Mouse (Mus musculus) E14TG2a.4 (cell line): Measurements from ENCODE around the gene Orm3.
A peak's percentile ranks its signal among the peaks of the same experiment; 100 is the strongest.

ENCODE experiments used
- H3K27me3 ChIP-seq: 2 replicates; pipeline ENCODE4 v1.6.1; 2014; ENCODE audit warnings: low read length, control low read depth; ENCODE audit not compliant: insufficient read depth
- H3K36me3 ChIP-seq: 2 replicates; pipeline ENCODE4 v1.6.1; 2014; ENCODE audit warnings: low read length, control low read depth; ENCODE audit not compliant: insufficient read depth
- H3K4me1 ChIP-seq: replicated peaks from 2 replicates; pipeline ENCODE4 v1.6.1; 2014; ENCODE audit warnings: low read depth, low read length, control low read depth
- H3K4me3 ChIP-seq: replicated peaks from 2 replicates; pipeline ENCODE4 v1.5.1; 2014; ENCODE audit warnings: mild to moderate bottlenecking, low read length
- H3K9me3 ChIP-seq: 2 replicates; pipeline ENCODE4 v1.6.1; 2014; ENCODE audit warnings: low read length, control low read depth
- CTCF ChIP-seq: conservative IDR thresholded peaks from 2 replicates; pipeline ENCODE4 v1.5.1; 2014; ENCODE audit warnings: low read length
- NANOG ChIP-seq: IDR thresholded peaks from 2 replicates; pipeline ENCODE4 v1.6.1; 2014; ENCODE audit warnings: borderline replicate concordance, low read length, mixed read lengths
- POU5F1 ChIP-seq: IDR thresholded peaks from 2 replicates; pipeline ENCODE4 v1.6.1; 2014; ENCODE audit warnings: low read length, borderline replicate concordance

The Orm3 gene

DNA sequence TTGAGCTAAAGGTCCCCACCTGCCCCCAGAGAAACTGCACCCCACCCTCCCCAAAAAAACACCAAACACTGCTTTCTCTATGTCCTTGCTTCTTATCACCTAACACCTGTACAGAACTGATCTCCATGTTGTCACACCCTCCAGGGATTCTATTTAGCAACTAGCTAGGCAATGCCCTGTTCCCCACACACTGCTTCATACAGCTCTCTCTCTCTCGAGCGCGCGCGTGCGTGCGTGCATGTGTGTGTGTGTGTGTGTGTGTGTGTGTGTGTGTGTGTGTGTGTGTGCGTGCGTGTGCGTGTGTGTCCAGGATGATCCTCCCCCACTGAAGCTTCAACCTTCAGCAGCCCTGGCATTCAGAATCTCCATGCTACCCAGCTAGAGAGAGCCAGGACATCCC, 46.1 kb downstream of the Orm3 start:
- TF ChIP-seq POU5F1, result no peak
- TF ChIP-seq NANOG, result no peak
- no peak for TF ChIP-seq CTCF
- peaks cover 37% of the 10 kb centered on the region for H3K4me1 ChIP-seq
- H3K36me3 ChIP-seq, result peaks cover 30% of the 10 kb centered on the region
- no peak overlapping the region for H3K4me3 ChIP-seq
- peaks cover 27% of the 10 kb centered on the region for H3K9me3 ChIP-seq
- H3K27me3 ChIP-seq, result no peaks in the 10 kb centered on the region

- TF ChIP-seq POU5F1, result no peak
- TF ChIP-seq NANOG, result no peak
- TF ChIP-seq CTCF, result no peak
- Histone ChIP-seq H3K4me3 (0 out of 2 replicates have a peak overlapping the region, but pooled peaks have one; percentile 54), H3K4me1 (peaks cover 37% of the 10 kb centered on the region), H3K9me3 (peaks cover 22% of the 10 kb centered on the region), H3K27me3 (no peaks in the 10 kb centered on the region), H3K36me3 (peaks cover 25% of the 10 kb centered on the region)
Measured at GRCm38 (mm10) chr4:63402558-63402957, 46.6 kb downstream of the Orm3 start.

DNA sequence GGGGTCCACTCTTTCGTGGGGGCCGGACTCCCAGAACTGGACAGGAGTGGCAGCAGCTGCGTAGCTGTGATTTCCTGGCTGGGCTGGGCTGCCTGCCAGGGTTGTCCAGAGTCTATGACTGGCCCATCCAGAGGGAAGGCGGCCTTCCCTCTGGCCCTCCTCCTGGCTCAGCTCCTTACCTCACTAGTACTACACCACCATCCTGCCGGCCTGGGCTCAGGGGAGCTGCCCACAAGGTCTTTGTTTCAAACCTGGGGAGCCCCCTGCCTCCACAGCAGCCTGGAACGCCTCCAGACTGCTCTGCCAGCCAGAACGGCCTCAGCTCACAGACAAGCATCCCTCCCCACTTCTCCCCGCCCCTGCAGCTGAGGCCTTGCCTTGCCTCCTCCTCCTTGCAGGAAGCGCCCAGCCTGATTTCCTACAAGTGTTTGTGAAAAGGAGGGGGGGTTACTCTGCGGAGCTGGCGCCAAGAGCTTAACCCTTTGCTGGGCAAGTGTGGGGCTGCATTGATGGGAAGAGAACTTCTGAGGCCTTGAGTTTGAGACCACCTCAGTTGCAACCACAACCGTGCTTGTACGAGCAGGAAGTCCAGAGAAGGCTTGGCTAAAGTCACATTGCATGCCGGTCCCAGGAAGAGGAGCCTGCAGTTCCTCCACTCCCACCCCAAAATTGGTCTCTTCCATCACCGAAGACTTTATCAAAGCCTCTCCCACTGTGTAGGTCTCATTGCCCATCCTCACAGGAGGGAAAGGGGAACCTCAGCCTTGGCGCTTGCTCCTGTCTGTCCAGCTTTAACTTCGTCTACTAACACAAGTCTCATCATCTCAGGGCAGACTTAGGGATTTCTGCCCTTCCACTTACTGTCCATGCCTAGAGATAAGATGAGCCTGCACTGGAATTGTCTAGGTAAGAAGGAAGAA, 47.3 kb downstream of the Orm3 start, which contains the start of gene Akna:
Gene Akna (minus strand): TSS at position 315 of the 920 bp plus-strand sequence.
- Histone ChIP-seq H3K4me1 (peaks cover 37% of the 10 kb centered on the region), H3K4me3 (peak within 1 kb of the TSS; percentile 54), H3K9me3 (peaks cover 14% of the 10 kb centered on the region), H3K27me3 (no peaks in the 10 kb centered on the region), H3K36me3 (peaks cover 18% of the 10 kb centered on the region)
- TF ChIP-seq CTCF (no peak), POU5F1 (no peak), NANOG (no peak)

GRCm38 (mm10) chr4:63404205-63404604, 48.2 kb downstream of the Orm3 start:
- Histone ChIP-seq H3K4me3 (no peak overlapping the region), H3K9me3 (peaks cover 5% of the 10 kb centered on the region), H3K27me3 (peaks cover 2% of the 10 kb centered on the region), H3K36me3 (peaks cover 13% of the 10 kb centered on the region; the same call in 1 of the 2 replicates), H3K4me1 (peaks cover 43% of the 10 kb centered on the region)
- TF ChIP-seq CTCF (no peak), POU5F1 (no peak), NANOG (no peak)

DNA sequence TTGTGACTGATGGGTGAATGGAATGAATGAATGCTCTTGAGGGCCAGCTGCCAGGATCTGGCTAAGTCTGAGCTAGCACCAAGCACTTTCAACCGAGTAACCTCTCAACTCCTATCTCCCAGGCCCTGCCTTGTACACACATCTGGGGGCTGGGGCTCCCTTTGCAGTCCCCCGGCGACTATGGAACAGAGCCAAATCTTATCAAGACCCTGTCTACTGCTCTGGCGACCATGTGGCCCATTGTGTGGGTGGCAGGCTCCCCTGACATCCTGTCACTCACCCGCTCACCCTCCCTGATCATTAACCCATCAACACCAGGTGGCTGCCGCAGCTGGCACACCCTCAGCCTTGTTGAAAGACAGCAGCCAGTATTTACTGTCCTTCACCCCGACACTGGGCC, 49.1 kb downstream of the Orm3 start:
- Histone ChIP-seq H3K4me1 (peaks cover 49% of the 10 kb centered on the region), H3K36me3 (peaks cover 8% of the 10 kb centered on the region; the same call in 1 of the 2 replicates), H3K9me3 (no peaks in the 10 kb centered on the region), H3K4me3 (no peak overlapping the region), H3K27me3 (peaks cover 3% of the 10 kb centered on the region)
- TF ChIP-seq CTCF, result no peak
- TF ChIP-seq POU5F1, result no peak
- no peak for TF ChIP-seq NANOG

- Histone ChIP-seq H3K27me3 (peaks cover 3% of the 10 kb centered on the region), H3K4me3 (no peak overlapping the region), H3K4me1 (peaks cover 49% of the 10 kb centered on the region), H3K36me3 (peaks cover 6% of the 10 kb centered on the region; the same call in 1 of the 2 replicates), H3K9me3 (no peaks in the 10 kb centered on the region)
- TF ChIP-seq NANOG (no peak), CTCF (no peak)
Measured at GRCm38 (mm10) chr4:63405683-63406082, 49.7 kb downstream of the Orm3 start.

- no peak overlapping the region for H3K4me3 ChIP-seq
- no peaks in the 10 kb centered on the region for H3K9me3 ChIP-seq
- TF ChIP-seq NANOG (no peak), POU5F1 (no peak), CTCF (no peak)
- peaks cover 3% of the 10 kb centered on the region for H3K27me3 ChIP-seq
- peaks cover 5% of the 10 kb centered on the region; the same call in 1 of the 2 replicates for H3K36me3 ChIP-seq
- peaks cover 47% of the 10 kb centered on the region for H3K4me1 ChIP-seq
Measured at GRCm38 (mm10) chr4:63408247-63408646, 52.3 kb downstream of the Orm3 start.

- TF ChIP-seq NANOG, result no peak
- TF ChIP-seq POU5F1, result no peak
- peak; percentile 56 for TF ChIP-seq CTCF
- Histone ChIP-seq H3K9me3 (no peaks in the 10 kb centered on the region), H3K4me3 (no peak overlapping the region)
Measured at GRCm38 (mm10) chr4:63408649-63409048, 52.7 kb downstream of the Orm3 start.

More at GRCm38 (mm10) chr4:63408649-63409048, 52.7 kb downstream of the Orm3 start:
- H3K4me1 ChIP-seq, result peaks cover 42% of the 10 kb centered on the region
- H3K36me3 ChIP-seq, result peaks cover 5% of the 10 kb centered on the region; the same call in 1 of the 2 replicates
- H3K27me3 ChIP-seq, result peaks cover 3% of the 10 kb centered on the region
